Mouse (Mus musculus) heart, embryonic 11.5 days (tissue): ENCODE measurements around the gene Spats2. TPM values are rescaled to one million over a fixed set of nuclear protein-coding genes. Genes with fewer than 3 reads are reported as not detected.

ENCODE experiments used
- ATAC-seq: fragments of 200-750 bp; cut with Nextera tagmentation; replicated peaks from 2 replicates; pipeline ENCODE4 v1.8.0; 2017; ENCODE audit warnings: moderate library complexity; ENCODE audit not compliant: insufficient number of reproducible peaks, low FRiP score, low TSS enrichment
- H3K27ac ChIP-seq: fragments of 300-500 bp; sonication (generic); 2 replicates; pipeline ENCODE4 v1.5.1; 2014; ENCODE audit warnings: mild to moderate bottlenecking, low read depth, low read length
- H3K27me3 ChIP-seq: fragments of 300-500 bp; sonication (generic); 2 replicates; pipeline ENCODE4 v1.6.1; 2014; ENCODE audit warnings: mild to moderate bottlenecking, low read length, mixed read lengths; ENCODE audit not compliant: control insufficient read depth, insufficient read depth
- H3K36me3 ChIP-seq: fragments of 300-500 bp; sonication (generic); 2 replicates; pipeline ENCODE4 v1.6.1; 2014; ENCODE audit warnings: mild to moderate bottlenecking, low read length, moderate library complexity, mixed read lengths; ENCODE audit not compliant: control insufficient read depth, insufficient read depth
- H3K4me1 ChIP-seq: fragments of 300-500 bp; sonication (generic); 2 replicates; pipeline ENCODE4 v1.6.1; 2014; ENCODE audit warnings: low read length; ENCODE audit not compliant: control insufficient read depth, insufficient read depth
- H3K4me2 ChIP-seq: fragments of 300-500 bp; sonication (generic); 2 replicates; pipeline ENCODE4 v1.6.1; 2014; ENCODE audit warnings: mild to moderate bottlenecking, moderate library complexity
- H3K4me3 ChIP-seq: fragments of 300-500 bp; sonication (generic); 2 replicates; pipeline ENCODE4 v1.5.1; 2014; ENCODE audit warnings: low read depth, low read length
- H3K9ac ChIP-seq: fragments of 300-500 bp; sonication (generic); 2 replicates; pipeline ENCODE4 v1.6.1; 2014; ENCODE audit warnings: mild to moderate bottlenecking, low read depth, low read length, moderate library complexity
- H3K9me3 ChIP-seq: fragments of 300-500 bp; sonication (generic); replicated peaks from 2 replicates; pipeline ENCODE4 v1.6.1; 2016; ENCODE audit warnings: low read length; ENCODE audit not compliant: control insufficient read depth
- WGBS: fragments of 180-500 bp; shearing (Covaris S2); extraction: QIAGEN DNeasy Blood & Tissue Kit; methylation state at CpG from one replicate; pipeline ENCODE4 v1.1.7; 2014; ENCODE audit not compliant: insufficient replicate concordance; 5-methylcytosine and 5-hydroxymethylcytosine counted together
- polyA plus RNA-seq: library from polyadenylated mRNA; unstranded; fragments of >200 nt; fragmentation: Nextera tagmentation; extraction: Ambion mirVana; gene quantifications from 2 replicates; pipeline ENCODE4 v1.2.1, GENCODE M21; 2014

Spats2 gene
- polyA plus RNA-seq, 1 experiment from 2014 or later, result 45.2 TPM

DNA sequence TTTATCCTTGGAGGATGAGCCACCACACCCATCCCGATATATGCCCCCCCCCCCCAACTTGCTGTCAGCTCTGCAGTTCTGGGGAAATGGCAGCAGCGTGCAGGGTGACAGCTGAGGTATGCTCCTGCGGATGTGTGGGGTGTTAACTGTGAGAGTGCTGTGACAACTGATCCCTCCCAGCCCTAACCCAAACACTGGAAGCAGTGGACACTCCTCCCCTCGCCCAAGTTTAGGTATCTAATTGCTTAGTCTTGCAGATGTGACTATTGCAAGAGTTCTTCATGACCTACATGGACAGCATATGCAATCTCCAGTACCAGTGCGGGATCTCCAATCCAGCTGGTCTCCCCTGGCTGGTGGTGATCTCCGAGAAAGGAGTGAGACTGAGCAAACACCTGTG, 30.4 kb upstream of the Spats2 start:
- Histone ChIP-seq H3K4me1 (peaks cover 18% of the 10 kb centered on the region), H3K4me2 (no peak overlapping the region), H3K9ac (no peak overlapping the region), H3K27me3 (peaks cover 83% of the 10 kb centered on the region), H3K4me3 (0 out of 2 replicates have a peak overlapping the region, but pooled peaks have one; percentile 14), H3K36me3 (no peaks in the 10 kb centered on the region), H3K27ac (no peak overlapping the region), H3K9me3 (no peaks in the 10 kb centered on the region)
- WGBS, result 5% methylated on average over 6 of the region's 6 CpGs
- ATAC-seq, result no peak

DNA sequence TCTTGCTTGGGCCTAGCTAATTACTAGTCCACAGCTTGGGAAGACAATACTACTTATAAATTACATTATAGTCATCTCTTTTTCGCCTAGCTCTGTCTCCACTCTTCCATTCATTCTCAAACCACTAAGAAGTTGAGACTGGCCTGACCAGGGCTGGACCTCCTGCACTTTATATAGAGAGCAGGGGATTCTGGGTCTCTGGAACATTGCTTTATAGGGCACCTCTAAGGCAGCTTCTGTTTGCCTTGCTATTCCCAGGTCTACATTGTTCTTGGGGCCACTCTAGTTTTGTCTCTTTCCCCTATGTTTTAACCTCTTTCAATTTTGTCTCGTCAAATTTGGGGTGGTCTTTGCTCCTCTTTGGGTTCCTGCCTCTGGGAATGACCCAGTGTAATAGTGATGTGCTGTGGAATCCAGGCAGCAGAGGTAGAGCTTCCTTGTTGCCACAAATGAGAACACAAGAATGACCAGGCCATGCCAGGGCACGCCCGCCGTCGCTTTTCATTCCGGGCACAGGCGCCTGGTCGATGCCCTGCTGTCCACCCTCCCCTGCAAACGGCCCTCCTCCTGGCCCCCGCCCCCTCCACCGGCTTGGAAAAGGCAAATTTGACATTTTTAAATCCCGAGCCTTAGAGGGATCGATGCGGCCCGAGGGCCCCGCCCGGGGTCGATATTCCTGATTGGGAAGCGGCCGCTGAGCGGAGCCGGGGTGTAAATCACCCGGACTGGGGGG, 29.5 kb upstream of the Spats2 start:
- Histone ChIP-seq H3K27me3 (peaks cover 74% of the 10 kb centered on the region), H3K4me3 (peak overlapping the region; percentile 51), H3K9ac (peak overlapping the region; percentile 56; the same call in 1 of the 2 replicates), H3K9me3 (no peaks in the 10 kb centered on the region), H3K36me3 (no peaks in the 10 kb centered on the region), H3K4me2 (peak overlapping the region; percentile 88), H3K4me1 (peaks cover 18% of the 10 kb centered on the region), H3K27ac (no peak overlapping the region)
- WGBS, result 3% methylated on average over 24 of the region's 24 CpGs
- no peak for ATAC-seq

DNA sequence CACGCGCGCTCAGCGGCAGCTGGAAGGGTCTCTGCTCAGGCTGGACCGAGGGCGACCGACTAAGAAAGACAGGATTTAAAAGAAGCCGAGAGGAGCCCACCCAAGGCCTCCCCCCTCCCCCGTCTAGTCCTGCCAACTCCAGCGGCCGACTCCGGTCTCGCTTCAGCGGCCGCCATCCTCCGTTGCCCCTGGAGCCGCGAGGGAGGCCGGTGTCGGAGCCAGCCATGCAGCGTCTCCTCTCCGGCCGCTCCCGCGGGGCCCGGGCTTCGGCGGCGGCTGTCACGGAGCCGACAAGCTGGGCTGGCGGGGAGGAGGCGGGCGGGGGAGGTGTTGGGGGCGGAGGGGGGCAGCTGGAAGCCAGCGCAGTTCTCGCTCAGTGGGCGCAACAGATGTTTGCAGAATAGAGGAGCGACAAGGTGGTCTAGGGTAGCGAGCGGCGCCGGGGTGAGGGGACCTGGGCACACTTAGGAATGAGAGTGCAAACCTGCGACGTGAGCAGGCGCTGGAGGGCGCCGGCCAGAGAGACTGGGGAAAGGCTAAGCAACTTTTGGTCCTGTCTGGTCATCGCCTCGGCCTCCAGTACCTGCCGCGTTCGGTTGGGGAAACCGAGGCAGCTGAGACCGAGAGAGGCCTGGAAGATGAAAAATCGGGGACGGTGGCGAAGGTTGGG, 28.8 kb upstream of the Spats2 start:
- under 1% methylated on average over 49 of the region's 58 CpGs for WGBS
- Histone ChIP-seq H3K9ac (peak overlapping the region; percentile 56; the same call in 1 of the 2 replicates), H3K4me2 (peak overlapping the region; percentile 88), H3K9me3 (no peaks in the 10 kb centered on the region), H3K4me3 (peak overlapping the region; percentile 51), H3K27ac (no peak overlapping the region), H3K4me1 (peaks cover 18% of the 10 kb centered on the region), H3K36me3 (no peaks in the 10 kb centered on the region), H3K27me3 (peaks cover 68% of the 10 kb centered on the region)
- no peak for ATAC-seq

DNA sequence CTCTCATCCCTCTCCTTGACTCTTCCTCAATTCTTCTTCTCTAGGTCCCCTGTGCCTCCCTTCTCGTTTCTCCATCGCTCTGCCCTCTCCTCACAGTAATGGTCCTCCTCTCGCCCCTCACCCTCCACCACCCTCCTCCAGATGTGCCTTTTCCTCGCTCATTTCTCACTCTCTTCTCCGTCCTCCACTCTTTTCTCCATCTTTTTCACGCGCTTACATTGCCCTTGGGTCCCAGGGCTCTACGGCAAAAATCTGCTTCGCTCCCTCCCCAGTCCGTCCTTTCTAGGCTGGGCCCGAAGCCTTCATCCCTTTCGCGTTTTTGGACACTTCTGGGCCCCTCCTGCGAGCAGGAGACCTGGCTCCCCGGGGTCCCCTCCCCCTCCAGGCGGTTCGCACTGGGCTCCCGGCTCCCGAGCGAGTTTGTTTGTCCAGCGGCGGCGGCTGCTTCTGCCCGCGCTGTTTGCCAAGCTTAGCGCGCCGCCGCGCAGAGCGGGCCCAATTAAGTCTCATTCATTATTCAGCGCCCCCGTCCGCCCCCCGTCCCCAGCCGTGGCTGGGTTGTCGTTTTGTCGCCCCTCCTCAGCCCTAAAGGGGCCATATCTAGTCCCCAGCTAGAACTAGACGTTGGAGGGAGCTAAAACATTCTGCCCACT, 27.8 kb upstream of the Spats2 start:
- Histone ChIP-seq H3K27ac (no peak overlapping the region), H3K36me3 (no peaks in the 10 kb centered on the region), H3K9me3 (no peaks in the 10 kb centered on the region), H3K4me3 (peak overlapping the region; percentile 51), H3K9ac (peak overlapping the region; percentile 49; the same call in 1 of the 2 replicates), H3K4me1 (peaks cover 18% of the 10 kb centered on the region), H3K27me3 (peaks cover 59% of the 10 kb centered on the region), H3K4me2 (peak overlapping the region; percentile 88)
- ATAC-seq, result no peak
- whole genome bisulfite sequencing, result under 1% methylated on average over 39 of the region's 39 CpGs

DNA sequence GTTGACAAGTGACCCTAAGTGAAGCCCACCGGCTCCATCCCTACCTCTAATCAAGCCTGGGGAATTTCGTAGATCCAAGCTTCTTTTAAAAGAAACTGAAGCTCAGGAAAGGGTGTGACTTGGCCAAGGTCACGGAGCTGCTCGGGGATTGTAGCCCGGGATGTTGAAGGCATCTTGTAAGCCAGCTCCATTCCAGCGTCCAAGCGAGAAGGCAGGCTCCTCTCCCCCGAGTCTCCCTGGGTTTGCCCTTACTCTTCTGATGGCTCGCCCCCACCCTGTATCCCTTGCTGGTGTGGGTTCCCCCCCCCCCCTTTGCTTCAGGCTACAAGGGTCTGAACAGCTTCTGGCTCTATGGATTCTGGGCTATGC, 27.2 kb upstream of the Spats2 start:
- Histone ChIP-seq H3K27ac (no peak overlapping the region), H3K9me3 (no peaks in the 10 kb centered on the region), H3K27me3 (peaks cover 53% of the 10 kb centered on the region), H3K4me2 (peak overlapping the region; percentile 88), H3K4me3 (peak overlapping the region; percentile 51), H3K36me3 (no peaks in the 10 kb centered on the region), H3K4me1 (peaks cover 18% of the 10 kb centered on the region), H3K9ac (peak overlapping the region; percentile 49; the same call in 1 of the 2 replicates)
- 4% methylated on average over 8 of the region's 9 CpGs for WGBS
- no peak for ATAC-seq

DNA sequence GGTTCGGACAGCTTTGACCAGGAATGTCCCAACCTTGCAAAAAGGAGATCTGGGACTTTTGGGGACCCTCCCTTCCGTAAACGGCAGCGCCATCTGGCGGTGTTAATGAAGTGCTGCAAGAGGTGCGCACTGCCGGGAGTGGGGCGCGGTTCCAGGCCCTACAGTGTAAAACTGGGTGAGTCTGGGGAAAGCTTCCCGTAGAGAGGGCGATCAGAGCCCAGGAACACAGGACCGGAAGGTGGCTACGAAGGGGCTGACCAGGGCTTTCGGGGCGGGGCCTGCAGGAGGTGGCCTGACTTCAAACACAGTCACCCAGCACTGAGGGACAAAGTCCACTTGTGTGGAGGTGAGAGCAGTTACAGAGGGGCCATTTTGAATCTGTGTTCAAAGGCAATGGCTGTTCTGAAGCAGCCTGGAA, 26.6 kb upstream of the Spats2 start:
- H3K4me2 ChIP-seq, result peak overlapping the region; percentile 88
- H3K4me1 ChIP-seq, result peaks cover 13% of the 10 kb centered on the region
- H3K4me3 ChIP-seq, result peak overlapping the region; percentile 51
- no peak overlapping the region for H3K27ac ChIP-seq
- 2% methylated on average over 15 of the region's 15 CpGs for WGBS
- ATAC-seq, result no peak
- H3K27me3 ChIP-seq, result peaks cover 49% of the 10 kb centered on the region
- H3K36me3 ChIP-seq, result no peaks in the 10 kb centered on the region
- no peaks in the 10 kb centered on the region for H3K9me3 ChIP-seq
- H3K9ac ChIP-seq, result peak overlapping the region; percentile 34; the same call in 1 of the 2 replicates

DNA sequence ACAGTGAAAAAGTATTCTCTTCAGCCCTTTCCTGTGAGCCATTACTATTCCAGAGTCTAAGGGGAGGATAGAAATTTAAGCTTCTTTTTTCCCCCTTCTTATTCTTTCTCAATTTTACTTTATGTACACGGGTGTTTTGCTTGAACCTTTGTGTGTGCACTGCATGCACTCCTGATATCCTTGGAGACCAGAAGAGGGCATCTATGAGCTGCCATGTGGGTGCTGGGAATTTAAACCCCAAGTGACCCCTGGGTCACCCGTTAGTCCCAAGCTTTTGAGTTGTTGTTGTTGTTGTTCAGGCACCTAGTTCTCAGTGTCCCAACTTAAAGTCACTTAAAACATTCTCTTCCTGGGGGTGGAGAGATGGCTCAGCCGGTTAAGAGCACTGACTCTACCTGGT, 25.7 kb upstream of the Spats2 start:
- no peak overlapping the region for H3K9ac ChIP-seq
- no peak for ATAC-seq
- no peak overlapping the region for H3K4me2 ChIP-seq
- H3K4me3 ChIP-seq, result no peak overlapping the region
- H3K36me3 ChIP-seq, result no peaks in the 10 kb centered on the region
- no peaks in the 10 kb centered on the region for H3K9me3 ChIP-seq
- 50% methylated on average over 3 of the region's 3 CpGs for WGBS
- peaks cover 13% of the 10 kb centered on the region for H3K4me1 ChIP-seq
- peaks cover 42% of the 10 kb centered on the region for H3K27me3 ChIP-seq
- no peak overlapping the region for H3K27ac ChIP-seq

DNA sequence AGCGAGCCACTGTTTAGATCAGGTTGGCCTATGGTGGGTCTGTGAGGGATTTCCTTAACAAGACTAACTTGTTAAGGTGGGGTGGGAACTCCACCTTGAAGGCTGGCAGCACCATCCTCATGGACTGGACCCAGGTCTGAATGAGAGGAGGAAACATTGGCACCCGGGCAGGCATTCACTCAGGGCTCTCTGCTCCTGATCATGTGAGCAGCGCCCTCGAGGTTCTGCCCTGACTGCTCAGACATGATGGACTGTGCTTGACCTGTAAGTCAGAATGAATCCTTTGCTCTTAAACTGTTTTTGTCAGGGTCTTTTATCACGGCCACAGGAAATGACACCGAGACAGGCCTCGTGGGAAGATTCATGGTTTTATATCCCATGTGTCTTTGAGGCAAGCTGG, 20.5 kb upstream of the Spats2 start:
- Histone ChIP-seq H3K9me3 (no peaks in the 10 kb centered on the region), H3K27ac (no peak overlapping the region), H3K9ac (no peak overlapping the region), H3K4me2 (no peak overlapping the region), H3K36me3 (no peaks in the 10 kb centered on the region), H3K27me3 (no peaks in the 10 kb centered on the region), H3K4me3 (no peak overlapping the region), H3K4me1 (no peaks in the 10 kb centered on the region)
- WGBS, result 57% methylated on average over 7 of the region's 7 CpGs
- no peak for ATAC-seq
